Mouse (Mus musculus) urinary bladder, adult 2 months (tissue): ENCODE measurements around the gene Vmn2r16. TPM values are rescaled to one million over a fixed set of nuclear protein-coding genes. Genes with fewer than 3 reads are reported as not detected.

ENCODE experiments used
- DNase-seq: peaks from one replicate; pipeline ENCODE4 v3.0.0; 2022; ENCODE audit warnings: low spot score
- polyA plus RNA-seq: library from polyadenylated mRNA; depleted of rRNA; stranded (reverse); fragments of >200 nt; gene quantifications from 2 replicates; pipeline ENCODE4 v1.2.3, GENCODE M21; 2012; rRNA removed

Vmn2r16 gene
- not detected in 2 replicates for polyA plus RNA-seq

DNA sequence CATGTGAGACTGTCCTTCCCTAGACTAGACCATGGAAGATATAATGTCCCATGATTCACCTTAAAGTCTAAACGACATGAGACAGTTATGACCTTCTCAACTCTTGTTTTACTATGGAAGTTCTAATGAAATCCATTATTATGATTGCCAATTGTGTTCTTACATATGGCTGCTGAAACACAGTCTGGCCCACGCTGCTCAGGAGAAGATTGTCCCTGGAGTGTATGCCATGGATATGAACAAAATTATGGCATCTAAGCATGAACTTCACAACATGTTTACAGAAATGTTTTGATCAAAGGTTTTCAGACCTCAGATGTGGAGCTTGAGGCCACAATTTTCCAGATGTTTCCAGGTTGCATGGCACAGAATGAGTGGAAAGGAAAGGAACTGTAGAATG is at the start of gene Vmn2r16:
Vmn2r16 (plus strand) TSS at position 301 of the 400 bp plus-strand sequence.
- DNase-seq: no peak

DNA sequence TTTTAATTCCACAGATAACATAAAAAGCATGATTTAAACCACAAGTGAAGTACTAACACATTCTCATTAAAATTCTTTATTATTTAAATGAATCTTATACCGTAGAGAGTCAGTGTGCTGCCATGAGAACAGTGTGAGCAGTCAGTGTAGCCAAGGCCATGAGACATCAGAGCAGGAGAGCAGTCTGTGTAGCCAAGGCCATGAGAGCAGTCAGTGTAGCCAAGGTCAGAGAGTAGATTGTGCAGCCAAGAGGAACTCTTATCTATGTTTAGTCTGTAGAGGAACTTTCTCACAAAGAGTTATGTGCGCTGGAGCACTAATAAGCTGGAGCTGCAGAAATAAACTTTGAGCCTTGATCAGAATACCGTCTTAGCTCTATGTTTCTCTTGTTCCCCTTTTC is 35.3 kb upstream of the Vmn2r16 start:
- no peak for DNase-seq

DNA sequence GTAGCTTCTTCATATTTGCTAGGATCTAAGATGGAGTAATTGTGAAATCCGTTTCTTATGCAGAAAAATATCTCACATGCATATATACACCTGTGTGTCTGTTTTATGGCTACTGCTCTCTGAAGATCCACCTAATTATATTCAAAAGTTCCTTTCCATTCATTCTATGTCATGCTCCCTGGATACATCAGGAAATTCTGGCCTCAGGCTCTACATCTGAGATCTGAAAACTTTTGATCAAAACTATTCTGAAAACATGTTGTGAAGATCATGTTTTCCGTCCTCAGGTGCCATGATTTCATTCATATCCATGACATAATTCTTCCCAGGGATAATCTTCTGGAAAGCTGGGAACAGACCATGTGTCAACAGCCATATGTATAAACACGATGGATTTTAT is 32.4 kb upstream of the Vmn2r16 start, which contains the start of gene Vmn2r15:
Vmn2r15 (minus strand) TSS at position 101 of the 400 bp plus-strand sequence.
- no peak for DNase-seq

DNA sequence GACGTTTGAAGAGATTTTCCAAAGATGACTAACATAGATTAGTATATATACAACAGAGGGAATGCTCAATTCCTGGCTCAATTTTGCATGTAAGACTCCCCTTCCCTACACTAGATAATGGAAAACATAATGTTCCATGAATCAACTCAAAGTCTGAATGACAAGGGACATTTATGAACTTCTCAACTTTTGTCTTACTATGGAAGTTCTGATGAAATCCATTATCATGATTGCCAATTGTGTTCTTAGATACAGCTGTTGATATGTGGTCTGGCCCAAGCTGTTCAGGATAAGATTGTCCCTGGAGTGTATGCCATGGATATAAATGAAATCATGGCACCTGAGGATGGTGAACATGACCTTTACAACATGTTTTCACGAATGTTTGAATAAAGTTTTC is 89.4 kb downstream of the Vmn2r16 start, which contains the start of gene Vmn2r17:
Vmn2r17 (plus strand) TSS at position 301 of the 400 bp plus-strand sequence.
- DNase-seq: no peak

Other genes starting within 250 kb of the Vmn2r16 start
- not detected in 2 replicates for gene Vmn2r12, start 232.2 kb upstream of the Vmn2r16 start, polyA plus RNA-seq
- gene Vmn2r13, start 138.0 kb upstream of the Vmn2r16 start, polyA plus RNA-seq: not detected in 2 replicates
- not detected in 2 replicates for gene Vmn2r14, start 105.5 kb upstream of the Vmn2r16 start, polyA plus RNA-seq
- gene Vmn2r15, start 32.5 kb upstream of the Vmn2r16 start, polyA plus RNA-seq: not detected in 2 replicates
- gene Vmn2r17, start 89.5 kb downstream of the Vmn2r16 start, polyA plus RNA-seq: not detected in 2 replicates
- gene Crlf2, start 228.8 kb downstream of the Vmn2r16 start, polyA plus RNA-seq: 24.7 and 26.4 TPM in 2 replicates